Mouse (Mus musculus) midbrain, embryonic 16.5 days (tissue): ENCODE results near the gene Gm826. TPM values are rescaled to one million over a fixed set of nuclear protein-coding genes. Genes with fewer than 3 reads are reported as not detected.

ENCODE experiments used
- ATAC-seq: fragments of 200-750 bp; cut with Nextera tagmentation; 2 replicates; pipeline ENCODE4 v1.8.0; 2017; ENCODE audit warnings: moderate TSS enrichment
- H3K27ac ChIP-seq: fragments of 300-500 bp; sonication (generic); 2 replicates; pipeline ENCODE4 v1.5.1; 2014; ENCODE audit warnings: mild to moderate bottlenecking, low read length, mixed read lengths
- H3K27me3 ChIP-seq: fragments of 300-500 bp; sonication (generic); 2 replicates; pipeline ENCODE4 v1.6.1; 2014; ENCODE audit warnings: low read depth, low read length, mixed read lengths; ENCODE audit not compliant: control insufficient read depth, insufficient read depth
- H3K36me3 ChIP-seq: fragments of 300-500 bp; sonication (generic); 2 replicates; pipeline ENCODE4 v1.6.1; 2014; ENCODE audit warnings: mild to moderate bottlenecking, low read length, moderate library complexity, mixed read lengths; ENCODE audit not compliant: control insufficient read depth, insufficient read depth
- H3K4me1 ChIP-seq: fragments of 300-500 bp; sonication (generic); 2 replicates; pipeline ENCODE4 v1.6.1; 2014; ENCODE audit warnings: mild to moderate bottlenecking, low read length, mixed read lengths; ENCODE audit not compliant: control insufficient read depth, insufficient read depth
- H3K4me2 ChIP-seq: fragments of 300-500 bp; sonication (generic); 2 replicates; pipeline ENCODE4 v1.6.1; 2014; ENCODE audit warnings: mild to moderate bottlenecking, low read length, mixed read lengths
- H3K4me3 ChIP-seq: fragments of 300-500 bp; sonication (generic); 2 replicates; pipeline ENCODE4 v1.5.1; 2014; ENCODE audit warnings: low read depth, mild to moderate bottlenecking, low read length, moderate library complexity, mixed read lengths
- H3K9ac ChIP-seq: fragments of 300-500 bp; sonication (generic); 2 replicates; pipeline ENCODE4 v1.6.1; 2014; ENCODE audit warnings: low read depth, low read length, mixed read lengths
- H3K9me3 ChIP-seq: fragments of 300-500 bp; sonication (generic); replicated peaks from 2 replicates; pipeline ENCODE4 v1.6.1; 2014; ENCODE audit warnings: mild to moderate bottlenecking, low read length, mixed read lengths; ENCODE audit not compliant: control insufficient read depth, poor library complexity, severe bottlenecking
- WGBS: fragments of 180-500 bp; shearing (Covaris S2); extraction: QIAGEN DNeasy Blood & Tissue Kit; methylation state at CpG from one replicate; pipeline ENCODE4 v1.1.7; 2014; 5-methylcytosine and 5-hydroxymethylcytosine counted together
- polyA plus RNA-seq: library from polyadenylated mRNA; unstranded; fragments of >200 nt; fragmentation: Nextera tagmentation; extraction: Ambion mirVana; gene quantifications from 2 replicates; pipeline ENCODE4 v1.2.1, GENCODE M21; 2015

Gm826 gene
- polyA plus RNA-seq, 1 experiment from 2014 or later = not detected

DNA sequence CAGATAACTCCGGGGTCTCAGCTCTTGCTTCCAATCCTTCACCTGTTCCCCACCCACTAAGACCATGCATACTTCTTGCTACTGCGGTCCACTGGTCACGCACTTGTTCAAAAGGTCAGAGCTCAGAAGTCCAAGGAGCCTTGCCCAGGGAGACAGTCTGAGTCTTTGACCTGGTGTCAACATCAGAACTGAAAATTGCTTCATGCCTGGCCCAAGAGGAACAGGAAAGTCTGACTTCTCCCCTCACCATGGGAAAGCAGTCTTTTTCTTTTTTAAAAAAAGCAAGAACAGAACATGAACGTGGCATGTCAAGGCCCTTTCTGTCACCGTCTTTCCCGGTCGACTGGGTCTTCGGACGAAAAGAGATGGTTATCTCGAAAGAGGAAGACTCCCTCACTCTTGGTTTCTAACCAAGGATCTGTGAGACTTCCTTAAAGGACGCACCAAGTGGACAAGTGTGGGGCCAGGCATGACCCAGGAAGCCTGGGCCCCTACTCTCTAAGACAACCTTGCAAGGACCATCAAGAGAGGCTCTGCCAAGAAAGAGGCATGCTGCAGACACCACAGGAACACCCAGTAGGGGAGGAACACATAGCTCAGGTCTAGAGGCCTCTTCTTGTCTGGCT is 66.0 kb downstream of the Gm826 start:
- H3K36me3 ChIP-seq = no peaks in the 10 kb centered on the region
- 92% methylated on average over 11 of the region's 11 CpGs for WGBS
- no peaks in the 10 kb centered on the region; the same call in 1 of the 2 replicates for H3K27me3 ChIP-seq
- no peak overlapping the region for H3K4me2 ChIP-seq
- no peak overlapping the region for H3K9ac ChIP-seq
- no peak for ATAC-seq
- no peaks in the 10 kb centered on the region for H3K9me3 ChIP-seq
- no peak overlapping the region for H3K27ac ChIP-seq
- H3K4me3 ChIP-seq = no peak overlapping the region
- H3K4me1 ChIP-seq = no peaks in the 10 kb centered on the region

DNA sequence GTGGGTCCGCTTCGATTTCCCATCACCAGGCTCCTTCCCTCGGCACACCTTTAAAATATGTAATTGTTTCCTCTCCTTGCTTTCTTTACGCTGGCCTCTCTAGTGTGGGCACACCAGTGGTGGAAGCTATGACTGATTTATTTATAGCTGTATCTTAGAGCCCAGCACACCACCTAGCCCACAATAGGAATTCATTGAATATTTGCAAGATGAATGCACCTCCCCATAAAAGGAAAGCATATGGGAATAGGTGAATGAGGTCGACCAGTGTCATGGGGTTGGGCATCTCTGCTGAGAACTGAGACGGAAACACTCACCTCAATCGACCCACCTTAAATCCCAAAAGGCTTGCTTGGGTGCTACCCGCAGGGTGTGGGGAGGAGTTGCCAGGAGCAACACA is 70.1 kb downstream of the Gm826 start:
- H3K4me2 ChIP-seq = no peak overlapping the region
- no peak for ATAC-seq
- no peaks in the 10 kb centered on the region for H3K4me1 ChIP-seq
- WGBS = 89% methylated on average over 8 of the region's 8 CpGs
- no peak overlapping the region for H3K4me3 ChIP-seq
- H3K9me3 ChIP-seq = no peaks in the 10 kb centered on the region
- H3K27ac ChIP-seq = no peak overlapping the region
- H3K9ac ChIP-seq = no peak overlapping the region
- H3K27me3 ChIP-seq = no peaks in the 10 kb centered on the region; the same call in 1 of the 2 replicates
- H3K36me3 ChIP-seq = no peaks in the 10 kb centered on the region

DNA sequence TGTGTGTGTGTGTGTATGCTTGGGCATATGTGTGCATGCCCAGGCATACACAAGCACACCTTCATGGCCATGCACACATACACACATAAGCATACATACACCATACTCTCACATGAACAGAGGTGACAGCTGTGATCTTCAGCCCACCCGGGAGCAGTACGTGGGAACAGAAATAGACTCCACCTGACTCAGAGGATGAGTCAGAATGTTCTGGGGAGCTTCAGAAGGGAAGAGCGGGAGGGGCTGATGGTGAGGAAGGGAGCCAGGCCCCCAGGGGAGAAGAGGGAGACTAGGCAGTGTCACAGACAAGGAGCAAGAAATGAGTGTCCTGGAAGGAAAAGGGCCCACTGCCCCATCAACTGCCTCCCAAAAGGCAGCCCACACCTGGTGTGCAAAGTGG is 72.4 kb downstream of the Gm826 start:
- no peak overlapping the region for H3K9ac ChIP-seq
- H3K4me2 ChIP-seq = no peak overlapping the region
- no peaks in the 10 kb centered on the region; the same call in 1 of the 2 replicates for H3K27me3 ChIP-seq
- no peaks in the 10 kb centered on the region for H3K9me3 ChIP-seq
- 83% methylated on average over 3 of the region's 3 CpGs for WGBS
- H3K4me1 ChIP-seq = no peaks in the 10 kb centered on the region
- no peak overlapping the region for H3K4me3 ChIP-seq
- no peak overlapping the region for H3K27ac ChIP-seq
- no peaks in the 10 kb centered on the region for H3K36me3 ChIP-seq
- ATAC-seq = no peak

Other genes starting within 250 kb of the Gm826 start
- 5.6 and 5.8 TPM in 2 replicates for gene Mafb, start 32.9 kb upstream of the Gm826 start, polyA plus RNA-seq